Mouse (Mus musculus) right cerebral cortex, postnatal 14 days (tissue): ENCODE results near the gene Sugp1.
"Not testable (repeated sequence)": the region's sequence is repeated elsewhere in the genome, so short reads cannot be mapped to it uniquely, and the experiment has no call there.

Source experiments
- DNase-seq: peaks from one replicate; pipeline ENCODE4 v3.0.0; 2022

Gene Sugp1

DNA sequence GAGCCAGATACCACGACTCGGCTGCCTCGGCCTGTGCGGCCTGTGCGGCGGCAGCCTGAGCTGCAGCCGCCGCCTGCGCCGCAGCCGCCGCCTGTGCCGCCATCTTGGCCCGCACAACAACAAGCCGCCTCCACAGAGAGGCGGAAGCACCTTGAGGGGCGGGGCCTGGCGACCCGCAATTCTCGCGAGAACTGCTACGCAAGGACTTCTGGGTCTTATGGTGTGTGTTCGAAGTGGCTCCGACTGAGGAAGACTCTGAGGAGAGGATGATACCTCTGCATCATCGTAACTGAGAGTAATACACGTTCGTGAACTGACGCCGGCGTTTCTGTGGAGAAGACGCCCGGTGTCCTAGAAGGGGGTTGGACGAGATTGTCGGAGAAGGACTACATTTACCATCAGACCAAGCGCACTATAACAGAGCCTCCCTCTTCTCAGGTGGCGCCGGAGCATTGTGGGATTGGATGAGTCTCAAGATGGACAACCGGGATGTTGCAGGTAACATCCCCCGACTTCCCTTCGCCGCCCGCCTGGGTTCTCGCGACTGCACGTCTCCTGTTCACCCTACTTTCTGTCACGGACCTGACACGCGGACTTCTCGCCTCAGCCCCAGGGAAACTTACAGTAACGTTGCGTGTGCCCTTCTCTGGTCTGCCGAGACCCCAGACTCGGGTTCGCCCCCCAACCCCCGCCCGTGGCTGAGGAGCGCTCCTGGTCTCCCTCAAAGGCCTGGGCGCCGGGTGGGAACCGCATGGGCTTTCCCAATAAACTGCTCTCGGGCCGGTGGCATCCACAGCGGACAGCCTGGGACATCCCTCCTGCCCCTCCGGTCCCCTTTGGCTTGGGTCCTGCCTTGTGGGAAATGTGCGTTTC lies at the start of gene Sugp1, which contains the start of gene Mau2:
Gene Sugp1, plus strand, starts transcription at position 231 of the 873 bp plus-strand sequence.
Gene Mau2, minus strand, starts transcription at position 152 of the 873 bp plus-strand sequence.
- DNase-seq: peak; percentile 94

DNA sequence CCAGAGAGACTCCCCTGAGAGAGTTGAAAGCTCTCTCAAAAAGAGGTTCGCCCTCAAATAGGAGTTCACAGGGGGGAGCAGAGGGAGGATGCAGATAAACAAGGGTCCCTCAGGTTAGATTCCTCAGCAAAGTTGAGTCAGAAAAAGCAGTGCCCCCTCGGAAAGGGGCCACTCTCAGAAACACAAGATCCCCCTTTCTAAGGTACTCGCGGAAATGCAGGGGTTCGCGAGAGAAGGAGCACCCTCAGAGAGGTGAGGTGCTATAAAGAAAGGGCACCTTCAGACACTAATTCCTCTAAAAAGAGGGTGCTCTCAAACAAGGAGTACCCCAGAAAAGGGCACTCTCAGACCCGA lies 47.2 kb upstream of the Sugp1 start:
- no peak for DNase-seq

DNA sequence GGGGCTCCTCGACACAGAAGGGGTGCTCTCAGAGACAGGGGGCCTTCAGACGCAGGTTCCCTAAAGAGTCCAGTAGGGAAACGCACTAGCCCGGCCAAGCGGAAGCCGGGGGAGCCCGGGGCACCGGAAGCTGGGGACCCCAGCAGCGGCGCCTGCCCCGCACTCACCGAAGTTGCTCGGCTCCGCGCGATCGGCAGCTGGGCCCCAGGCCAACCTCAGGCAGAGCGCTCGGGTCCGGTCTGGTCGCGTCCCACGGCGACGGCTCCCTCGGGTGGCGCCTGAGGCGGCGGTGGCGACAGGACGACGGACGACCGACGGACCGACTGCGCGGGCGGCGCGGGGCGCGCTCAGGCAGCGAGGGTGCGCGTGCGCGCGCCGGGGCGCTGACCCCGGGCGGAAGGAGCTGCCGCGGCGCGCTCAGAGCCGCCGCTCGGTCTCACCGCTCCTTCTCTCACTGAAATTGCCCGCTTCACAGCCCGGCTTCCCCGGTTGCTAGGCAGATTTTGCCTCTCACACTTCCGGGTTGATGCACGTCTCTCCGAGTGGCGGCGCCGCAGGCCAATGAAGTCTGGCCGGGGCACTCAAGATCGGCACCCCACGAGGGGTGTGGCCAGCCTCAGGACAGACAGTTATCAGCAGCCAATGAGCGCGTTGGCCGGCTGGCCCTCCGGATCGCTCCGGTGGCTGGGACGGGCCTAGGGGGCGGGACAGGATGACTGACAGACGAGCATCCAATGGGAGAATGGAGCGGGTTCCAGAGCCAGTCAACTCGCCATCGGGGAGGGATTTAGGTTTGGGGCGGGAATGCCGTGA lies 46.6 kb upstream of the Sugp1 start, which contains the start of gene Gatad2a:
Gene Gatad2a, minus strand, starts transcription at position 609 of the 813 bp plus-strand sequence.
- DNase-seq: peak; percentile 99

DNA sequence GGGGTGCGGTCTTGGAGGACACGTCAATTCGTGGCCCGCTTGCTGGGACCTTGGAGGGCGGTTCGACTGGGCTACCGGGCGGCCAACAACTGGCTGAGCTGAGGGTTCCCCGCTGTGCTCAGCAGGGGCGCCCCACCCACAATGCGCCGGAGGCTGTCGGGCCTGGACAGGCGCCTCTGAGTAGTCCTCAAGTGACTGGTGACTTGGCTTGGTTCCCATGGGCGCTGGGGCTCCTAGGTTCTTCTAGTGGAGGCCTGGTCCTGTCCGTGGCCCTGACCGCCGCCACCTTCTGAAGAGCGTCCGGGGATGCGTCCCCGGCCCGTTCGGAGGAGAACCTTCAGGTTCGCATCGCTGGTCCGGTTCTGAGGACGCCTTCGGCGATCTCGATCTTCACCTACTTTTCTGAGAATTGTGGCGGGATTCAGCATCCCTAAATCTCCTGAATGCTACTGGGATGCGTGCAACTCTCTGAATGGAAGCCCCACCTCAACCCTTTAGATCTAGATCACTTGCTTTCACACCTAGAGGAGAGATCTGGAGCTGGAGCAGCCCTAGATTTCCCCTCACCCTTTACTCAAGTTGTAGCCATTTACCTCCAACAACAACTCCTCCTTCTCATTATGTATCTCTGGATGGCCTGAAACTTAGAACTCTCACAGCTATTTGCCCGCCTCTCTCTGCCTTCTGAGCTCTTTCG lies 45.9 kb upstream of the Sugp1 start:
- no peak for DNase-seq

DNA sequence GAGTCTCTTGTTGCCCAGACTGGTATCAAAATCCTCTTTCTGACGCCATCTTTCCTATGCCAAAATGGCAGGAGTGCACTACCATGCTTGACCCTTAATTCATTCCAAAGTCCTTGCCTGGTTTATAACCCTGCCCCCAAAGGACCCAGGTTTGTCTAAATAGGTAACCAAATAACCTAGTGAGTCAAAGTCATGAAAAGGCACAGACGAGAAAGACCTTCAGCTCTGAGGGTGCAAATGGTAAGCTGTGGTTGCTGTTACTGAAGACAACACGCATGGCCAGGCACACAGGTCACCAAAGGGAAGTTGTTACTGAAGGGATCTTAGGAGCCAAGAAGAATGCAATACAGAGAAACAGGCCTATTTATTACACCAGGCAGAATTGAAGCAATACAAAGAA lies 43.9 kb upstream of the Sugp1 start:
- no peak for DNase-seq

DNA sequence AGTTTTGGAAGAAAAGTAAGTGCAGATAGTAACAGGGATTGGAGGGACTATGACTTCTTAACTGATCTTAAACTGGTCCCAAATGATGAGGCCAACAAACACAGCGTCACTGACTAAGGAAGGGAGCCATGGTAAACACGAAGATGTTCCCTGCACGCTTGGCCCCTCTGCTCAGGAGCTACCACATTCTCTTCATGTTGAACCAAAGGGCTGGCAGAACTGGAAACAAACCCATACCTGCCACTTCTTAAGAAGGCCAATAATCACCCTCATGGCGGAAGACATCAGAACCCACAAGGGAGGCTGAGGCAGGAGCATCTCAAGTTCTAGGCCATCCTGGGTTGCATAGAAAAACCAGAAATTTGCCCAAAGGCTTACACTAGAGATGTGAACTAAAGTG lies 43.4 kb upstream of the Sugp1 start:
- no peak for DNase-seq

DNA sequence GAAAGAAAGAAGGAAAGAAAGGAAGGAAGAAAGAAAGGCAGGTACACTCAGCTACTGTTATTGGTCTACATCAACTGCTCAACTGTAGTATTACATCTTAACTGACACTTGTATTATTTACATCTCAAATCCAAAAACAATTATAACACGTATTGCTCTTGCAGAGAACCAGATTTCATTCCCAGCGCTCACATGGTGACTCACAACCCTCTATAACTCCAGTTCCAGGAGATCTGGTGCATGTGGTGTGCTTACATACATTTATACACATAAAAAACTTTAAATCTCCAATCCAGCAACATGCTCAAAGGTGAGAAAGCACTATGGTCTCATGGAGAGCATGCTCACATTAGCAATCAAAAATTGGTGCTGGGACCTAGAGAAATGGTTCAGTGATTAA lies 42.4 kb upstream of the Sugp1 start:
- no peak for DNase-seq

DNA sequence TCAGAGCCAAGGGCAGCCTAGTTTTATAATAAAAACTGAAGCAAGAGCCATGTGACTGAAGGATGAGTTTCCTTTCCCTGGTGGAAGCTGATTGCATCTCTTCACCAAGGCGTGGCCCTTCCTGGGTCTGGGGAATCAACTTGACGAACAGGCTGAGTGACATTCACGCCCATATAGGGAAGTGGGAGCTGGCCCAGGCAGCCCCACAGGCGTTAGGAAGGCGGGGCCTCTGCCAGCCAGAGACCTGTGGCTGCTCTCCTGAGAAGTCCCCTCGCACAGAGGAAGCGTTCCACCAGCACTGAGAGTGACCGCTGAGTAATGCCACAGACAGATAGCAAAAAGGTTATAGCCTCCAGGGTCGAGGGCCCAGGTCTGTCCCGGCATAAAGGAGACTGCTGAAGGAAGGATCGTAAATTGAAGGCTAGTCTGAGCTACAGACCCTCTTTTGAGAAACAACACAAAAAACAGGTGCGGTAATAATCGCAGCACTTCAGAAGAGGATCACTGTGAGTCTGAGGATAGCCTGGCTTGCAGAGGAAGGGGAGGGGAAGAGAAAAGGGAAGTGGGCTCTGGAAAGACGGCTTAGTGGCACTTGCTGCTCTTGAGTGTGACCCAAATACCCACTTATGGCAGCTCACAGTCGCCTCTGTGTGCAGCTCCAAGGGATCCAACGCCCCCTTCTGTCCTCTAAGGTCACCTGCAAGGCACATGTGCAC lies 41.3 kb upstream of the Sugp1 start:
- DNase-seq: peak; percentile 19

DNA sequence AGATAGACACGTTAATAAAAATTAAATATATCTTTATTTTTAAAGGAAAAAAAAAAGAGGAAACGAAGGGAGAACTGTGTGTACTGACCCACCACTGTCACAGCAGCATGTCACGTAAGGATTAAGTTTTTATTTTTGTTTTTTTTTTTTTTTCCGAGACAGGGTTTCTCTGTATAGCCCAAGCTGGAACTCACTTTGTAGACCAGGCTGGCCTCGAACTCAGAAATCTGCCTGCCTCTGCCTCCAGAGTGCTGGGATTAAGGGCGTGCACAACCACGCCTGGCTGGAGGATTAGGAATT lies 40.8 kb upstream of the Sugp1 start:
- not testable (repeated sequence) for DNase-seq

DNA sequence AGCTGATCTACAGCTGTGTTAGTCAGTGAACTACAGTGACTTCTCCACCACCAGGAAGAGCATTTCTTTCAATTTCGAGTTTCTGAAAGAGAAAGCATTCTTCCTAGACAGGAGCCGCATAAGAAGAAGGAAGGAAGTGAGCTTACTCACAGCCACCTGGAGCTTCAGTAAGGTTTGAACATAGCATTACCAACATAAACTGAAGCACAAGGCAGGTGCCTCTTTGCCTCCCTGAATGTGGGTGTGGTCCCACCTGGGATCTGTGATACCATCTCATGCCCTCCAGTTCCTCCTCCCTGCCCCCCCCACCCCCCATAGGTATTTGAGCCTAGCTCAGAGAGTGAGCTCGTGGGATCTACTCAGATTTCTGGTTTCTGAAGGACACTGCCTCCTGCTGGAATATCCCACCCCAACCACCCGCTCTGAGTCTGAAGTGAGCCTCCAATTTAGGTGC lies 39.4 kb upstream of the Sugp1 start:
- DNase-seq: no peak

DNA sequence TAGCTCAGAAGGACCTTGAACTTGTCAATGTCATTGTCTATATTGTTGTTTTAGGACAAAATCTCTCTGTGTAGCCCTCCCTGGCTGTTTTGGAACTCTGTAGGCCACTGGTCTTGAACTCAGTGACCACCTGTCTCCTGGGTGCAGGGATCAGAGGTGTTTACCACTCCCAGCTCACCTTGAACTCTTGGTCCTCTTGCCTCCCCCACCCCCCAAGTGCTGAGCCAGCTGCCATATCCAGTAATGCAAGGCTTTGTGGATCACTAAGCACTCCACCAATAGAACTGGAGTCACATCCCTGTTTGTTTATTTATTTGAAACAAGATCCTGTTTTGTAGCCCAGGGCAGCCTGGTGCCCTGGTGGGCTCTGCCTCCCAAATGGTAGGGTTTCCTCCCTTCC lies 38.3 kb upstream of the Sugp1 start:
- no peak for DNase-seq

DNA sequence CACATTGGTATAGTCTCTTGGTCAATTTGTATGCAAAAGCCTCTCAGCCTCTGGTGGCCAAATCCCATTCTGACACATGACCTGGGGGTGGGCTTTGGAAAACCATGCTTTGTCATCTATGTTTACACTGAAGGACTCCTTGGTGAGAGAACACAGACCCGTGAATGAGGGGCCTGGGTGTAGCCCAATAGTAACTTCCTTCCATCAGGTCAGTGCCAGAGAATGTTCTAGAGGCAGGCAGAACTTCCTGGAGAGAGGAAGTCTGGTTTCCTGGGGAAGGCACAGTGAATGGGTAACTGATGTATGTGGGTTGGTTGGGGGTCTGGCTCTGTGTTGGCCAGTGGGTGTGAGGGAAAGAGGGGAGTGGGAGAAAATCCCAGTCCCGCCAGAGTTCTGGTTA lies 37.4 kb upstream of the Sugp1 start:
- no peak for DNase-seq

DNA sequence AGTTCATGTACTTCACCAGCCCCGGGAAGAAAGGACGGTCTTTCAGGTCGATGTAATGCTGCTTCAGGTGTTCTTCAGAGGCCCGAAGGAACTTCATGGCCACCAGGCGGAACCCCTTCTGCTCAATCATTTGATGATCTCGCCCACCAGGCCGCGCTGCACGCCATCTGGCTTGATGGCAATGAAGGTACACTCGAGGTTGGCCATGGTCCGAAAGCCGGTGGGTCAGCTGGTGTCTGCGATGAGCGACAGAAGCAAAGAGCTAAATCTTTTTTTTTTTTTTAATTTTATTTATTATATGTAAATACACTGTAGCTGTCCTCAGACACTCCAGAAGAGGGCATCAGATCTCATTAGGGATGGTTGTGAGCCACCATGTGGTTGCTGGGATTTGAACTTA lies 31.8 kb upstream of the Sugp1 start:
- DNase-seq: not testable (repeated sequence)

DNA sequence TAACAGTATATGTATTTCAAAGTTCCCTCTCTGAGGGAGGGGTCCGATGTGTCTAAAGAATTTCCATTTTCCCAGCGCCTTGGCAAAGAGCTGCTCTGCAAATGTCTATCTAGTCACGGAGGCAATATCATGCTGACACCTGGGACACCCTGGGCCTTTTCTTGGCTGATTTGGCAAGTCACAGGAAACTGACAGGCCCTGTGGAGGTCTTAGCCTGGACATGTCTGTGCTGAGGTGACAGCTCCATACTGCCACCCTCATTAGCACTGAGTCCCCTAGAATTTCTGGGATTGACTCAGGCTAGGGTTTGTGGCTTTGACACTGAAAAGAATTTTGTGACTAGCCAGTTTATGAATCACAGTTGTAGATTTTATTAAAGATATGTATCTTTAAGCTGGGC lies 30.3 kb upstream of the Sugp1 start:
- no peak for DNase-seq

DNA sequence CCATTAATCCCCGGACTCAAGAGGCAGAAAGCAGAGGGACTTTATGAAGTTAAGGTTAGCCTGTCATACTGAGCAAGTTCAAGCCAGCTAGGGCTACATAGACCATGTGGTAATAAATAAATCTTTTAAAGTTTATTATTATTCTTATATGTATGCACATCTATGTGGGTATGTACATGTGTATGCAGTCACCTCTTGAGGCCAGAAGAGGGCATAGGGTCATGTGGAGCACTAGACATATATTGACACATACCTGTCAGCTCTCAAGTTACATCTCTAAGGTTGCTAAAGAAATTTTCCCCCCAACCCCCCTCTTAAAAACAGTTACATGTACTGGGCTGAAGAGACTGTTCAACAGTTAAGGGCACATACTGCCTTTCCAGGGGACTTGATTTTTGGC lies 29.9 kb upstream of the Sugp1 start:
- DNase-seq: no peak

DNA sequence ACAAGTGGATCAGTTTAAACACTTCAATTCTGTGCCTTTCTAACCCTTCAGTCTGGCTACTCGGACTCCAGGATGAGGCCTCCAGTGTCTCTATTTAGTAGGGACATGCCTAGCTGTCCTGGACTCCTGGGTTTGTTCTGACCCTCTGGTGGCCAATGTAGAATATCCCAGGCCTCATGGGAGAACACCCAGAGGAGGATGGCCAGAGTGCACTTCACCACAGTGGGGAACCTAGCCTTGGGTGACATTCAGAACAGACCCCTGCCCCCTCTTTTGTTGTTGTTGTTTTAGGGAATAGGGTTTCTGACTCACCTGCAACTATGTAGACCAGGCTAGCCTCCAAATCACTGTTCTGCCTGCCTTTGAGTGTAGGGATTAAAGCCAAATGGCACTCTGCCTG lies 27.6 kb upstream of the Sugp1 start:
- no peak for DNase-seq

DNA sequence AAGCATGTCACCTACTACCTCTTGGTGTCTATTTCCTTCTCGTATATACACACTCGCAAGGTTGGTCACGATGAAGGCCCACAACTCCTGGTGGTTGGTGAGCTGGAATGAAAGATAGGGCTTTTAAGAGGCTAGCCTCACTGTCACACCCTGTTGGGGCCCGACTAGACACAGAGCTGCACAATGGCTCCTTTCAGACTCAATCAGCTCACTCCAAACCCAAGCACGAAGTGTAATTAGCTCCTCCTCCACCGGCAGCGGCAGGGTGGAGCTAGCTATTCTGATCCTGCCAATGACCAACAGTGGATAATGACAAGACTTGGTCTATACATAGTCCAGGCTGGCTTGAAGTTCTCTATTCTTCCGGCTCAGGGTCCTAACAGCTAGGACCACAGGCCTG lies 19.0 kb upstream of the Sugp1 start:
- DNase-seq: no peak

DNA sequence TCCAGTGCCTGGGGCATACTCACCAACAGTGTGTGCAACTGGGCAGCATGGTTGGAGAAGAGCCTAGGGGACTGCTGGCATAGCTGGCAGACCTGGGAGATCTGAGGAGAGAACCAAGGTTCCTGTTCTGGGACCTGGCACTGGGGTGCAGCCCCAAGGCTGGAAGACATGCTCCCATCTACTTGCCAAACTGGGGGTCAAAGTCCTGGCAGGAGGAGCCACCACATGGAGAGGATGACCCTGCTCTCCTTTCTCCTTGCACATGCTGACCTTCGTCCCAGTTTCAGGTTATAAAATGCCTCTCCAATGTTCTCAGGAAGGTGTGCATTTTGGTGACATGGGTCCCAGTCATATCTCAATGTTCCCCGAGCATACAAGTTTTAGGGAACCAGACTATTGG lies 16.5 kb upstream of the Sugp1 start:
- DNase-seq: no peak

DNA sequence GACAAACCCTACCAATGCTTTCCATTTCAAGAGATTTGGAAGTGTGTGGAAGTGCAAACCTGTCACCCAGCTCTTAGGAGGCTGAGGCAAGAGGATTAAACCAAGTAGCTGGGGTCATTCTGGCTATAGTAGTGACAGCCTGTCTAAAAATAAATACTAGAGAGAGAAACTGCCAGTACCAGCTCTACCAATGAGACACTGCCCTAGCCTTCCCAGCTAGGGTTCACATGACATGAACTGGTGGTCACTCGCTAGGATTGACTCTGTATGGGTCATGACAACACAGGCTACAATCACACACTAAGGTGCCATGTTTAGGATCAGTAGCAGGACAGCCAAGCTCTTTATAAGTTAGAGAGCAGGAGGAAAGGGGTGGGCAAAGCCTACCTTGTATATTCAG lies 12.4 kb upstream of the Sugp1 start:
- no peak for DNase-seq

DNA sequence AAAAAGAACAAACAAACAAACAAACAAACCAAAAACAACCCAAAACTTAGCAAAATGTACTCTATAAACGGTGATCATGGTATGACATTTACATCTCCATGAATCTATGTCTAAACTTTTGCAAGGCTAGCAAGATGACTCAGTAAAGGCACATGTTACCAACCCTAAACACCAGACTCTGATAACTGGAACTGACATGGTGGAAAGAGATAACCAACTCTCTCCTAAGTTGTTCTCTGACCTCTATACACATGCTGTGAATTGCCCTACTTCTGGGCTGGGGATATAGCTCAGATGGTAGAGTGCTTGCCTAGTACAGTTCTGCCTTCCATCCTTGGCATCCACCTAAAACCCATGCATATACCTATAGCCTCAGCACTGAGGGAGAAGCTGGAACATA lies 4.6 kb upstream of the Sugp1 start:
- no peak for DNase-seq

DNA sequence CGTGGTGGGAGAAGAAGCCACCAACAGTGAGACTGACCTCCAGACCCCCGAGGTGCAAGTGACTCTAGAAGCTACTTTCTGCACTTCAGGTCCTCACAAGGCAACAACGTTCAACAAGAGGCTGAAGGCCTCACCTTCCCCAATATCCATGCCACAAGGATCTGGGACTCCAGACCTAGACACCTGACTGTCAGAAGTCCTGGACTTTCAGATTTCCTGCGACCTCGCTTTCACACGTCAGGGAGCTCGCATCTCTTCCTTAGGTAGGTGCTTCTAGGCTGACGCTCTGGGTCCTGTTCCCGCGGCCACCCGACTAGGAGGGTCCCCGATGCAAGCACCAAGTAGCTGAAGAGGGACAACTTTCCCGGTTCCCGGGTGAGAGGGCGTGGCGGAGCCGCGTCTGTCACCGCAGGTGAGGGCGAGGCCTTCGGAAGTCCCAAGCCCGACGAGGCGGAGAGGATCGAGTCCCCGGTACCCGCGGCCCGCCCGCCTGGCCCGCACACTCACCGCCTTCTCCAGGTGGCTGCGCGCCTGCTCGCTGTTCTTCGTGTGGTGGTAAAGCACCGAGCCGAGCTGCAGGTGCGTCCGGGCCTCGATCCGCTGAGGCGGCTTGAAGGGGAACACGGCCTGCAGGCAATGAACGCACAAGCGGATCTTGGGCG lies 597 bp upstream of the Sugp1 start:
- DNase-seq: peak; percentile 32

DNA sequence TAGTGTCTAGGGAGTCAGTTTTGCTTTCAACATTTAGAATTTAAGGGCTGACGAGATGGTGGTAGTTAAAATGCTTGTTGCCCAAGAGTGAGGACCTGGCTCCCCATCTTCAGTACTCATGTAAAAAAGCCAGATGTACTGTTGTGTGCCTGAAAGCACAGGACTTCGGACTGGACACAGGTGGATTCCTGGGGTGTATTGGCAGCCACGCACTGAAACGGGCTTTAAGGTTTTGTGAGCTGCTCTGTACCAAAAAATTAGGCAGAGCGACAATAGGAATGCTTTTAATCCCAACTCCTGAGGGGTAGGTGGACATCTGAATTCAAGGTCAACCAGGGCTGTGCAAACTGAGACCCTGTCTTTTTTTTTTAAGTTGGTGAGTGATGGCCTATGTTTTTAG lies 1.4 kb downstream of the Sugp1 start:
- DNase-seq: no peak
